Mouse (Mus musculus) thymus, adult 18-20 months (tissue): Measurements from ENCODE around the gene Hist2h2ab.
"Not testable (repeated sequence)": the region's sequence is repeated elsewhere in the genome, so short reads cannot be mapped to it uniquely, and the experiment has no call there.

Experiments used
- DNase-seq, 2 experiments: peaks; one replicate each; pipeline ENCODE4 v3.0.0; 2022; ENCODE audit warnings: mixed read lengths in 2 of 2

Gene Hist2h2ab

DNA sequence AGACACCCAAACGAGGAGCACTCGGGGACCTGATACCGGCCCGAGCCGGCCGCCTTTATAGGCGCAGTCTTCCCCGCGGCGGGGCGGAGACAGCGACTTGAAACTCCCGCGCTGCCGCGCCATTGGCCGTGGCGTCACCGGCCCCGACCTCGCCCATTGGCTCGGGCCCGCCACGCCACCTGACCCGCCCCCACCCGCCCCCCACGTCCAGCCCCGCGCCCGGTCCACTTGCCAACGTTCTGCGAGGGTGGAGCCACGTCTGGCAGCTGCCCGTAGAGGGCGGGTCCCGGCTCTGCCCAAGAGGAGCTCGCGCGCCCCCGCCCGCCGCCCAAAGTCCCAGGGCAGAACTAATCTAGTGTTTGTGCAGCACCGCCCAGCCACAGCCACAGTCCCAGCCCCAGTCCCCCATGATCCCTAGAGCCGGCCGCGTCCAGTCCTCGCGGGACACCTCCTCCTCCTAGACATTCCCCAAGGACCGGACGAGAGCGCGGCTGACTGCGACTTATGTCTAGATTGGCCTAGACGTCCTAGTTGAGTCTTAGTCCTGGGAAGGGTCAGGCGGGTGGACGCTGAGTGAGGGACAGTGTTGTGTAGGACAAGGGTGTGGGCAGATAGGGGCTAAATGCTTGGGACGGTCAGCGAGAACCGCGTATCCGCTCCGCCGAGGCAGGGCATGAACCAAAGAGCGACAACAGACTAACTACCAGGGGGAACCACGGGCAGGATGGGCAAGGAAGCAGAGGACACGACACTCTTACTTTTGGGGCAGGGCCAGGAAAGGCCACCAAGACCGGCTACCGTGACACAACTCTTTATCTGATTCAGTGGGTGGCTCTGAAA is 19.5 kb downstream of the Hist2h2ab start, which contains the start of gene Hist2h3c2:
Hist2h3c2 (minus strand) TSS at position 174 of the 840 bp plus-strand sequence.
- DNase-seq: peak; percentile 43 to 44

DNA sequence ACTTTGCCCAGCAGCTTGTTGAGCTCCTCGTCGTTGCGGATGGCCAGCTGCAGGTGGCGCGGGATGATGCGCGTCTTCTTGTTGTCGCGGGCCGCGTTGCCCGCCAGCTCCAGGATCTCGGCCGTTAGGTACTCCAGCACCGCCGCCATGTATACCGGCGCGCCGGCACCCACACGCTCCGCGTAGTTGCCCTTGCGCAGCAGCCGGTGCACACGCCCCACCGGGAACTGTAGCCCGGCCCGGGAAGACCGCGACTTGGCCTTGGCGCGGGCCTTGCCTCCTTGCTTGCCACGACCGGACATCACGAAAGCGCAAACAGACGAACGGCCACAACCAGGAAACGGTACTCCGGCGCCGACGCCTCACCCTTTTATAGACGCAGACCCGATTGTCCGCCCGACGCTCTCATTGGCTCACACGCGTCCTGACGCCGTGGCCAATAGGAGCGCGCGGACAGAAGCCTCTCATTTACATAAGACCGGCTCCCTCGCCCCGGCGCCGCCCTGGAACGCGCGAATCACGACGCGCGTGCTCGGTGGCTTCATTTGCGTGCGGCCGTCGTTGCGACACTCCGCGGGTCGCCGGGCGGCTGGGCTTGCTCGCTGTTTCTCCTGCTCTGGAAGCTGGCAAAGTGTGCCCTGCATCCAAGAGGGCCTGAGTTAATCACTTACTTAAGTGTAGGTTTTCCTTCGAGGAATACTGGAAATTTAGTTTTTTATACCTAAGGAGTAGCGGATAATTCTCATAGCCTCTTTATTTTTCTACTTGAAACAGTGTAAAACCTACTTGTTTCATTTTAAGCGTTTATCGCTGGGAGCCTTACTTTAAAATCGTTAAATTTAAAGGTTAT is 20.5 kb downstream of the Hist2h2ab start, which contains the start of gene Hist2h2aa2:
Hist2h2aa2 (minus strand) TSS at position 328 of the 850 bp plus-strand sequence.
- peak; percentile 88 to 94 for DNase-seq

DNA sequence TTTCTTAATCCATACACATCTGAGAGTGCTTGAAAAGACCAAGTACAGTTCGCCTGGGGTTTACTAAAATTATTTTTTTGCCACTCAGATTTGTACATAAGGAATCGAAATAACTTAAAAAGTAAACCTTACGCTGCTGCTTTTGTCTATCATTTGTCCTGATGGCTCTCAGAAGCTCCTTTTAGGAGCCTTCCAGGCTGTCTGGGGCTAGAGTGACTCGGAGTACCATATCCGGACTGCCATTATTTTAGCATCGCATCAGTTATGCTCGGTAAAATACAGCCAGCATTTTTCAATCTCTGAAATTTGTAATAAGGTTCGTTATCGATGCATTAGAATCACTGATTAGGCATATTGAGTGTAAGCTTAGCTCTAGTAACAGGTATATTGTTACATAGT is 21.1 kb downstream of the Hist2h2ab start:
- DNase-seq: no peak

DNA sequence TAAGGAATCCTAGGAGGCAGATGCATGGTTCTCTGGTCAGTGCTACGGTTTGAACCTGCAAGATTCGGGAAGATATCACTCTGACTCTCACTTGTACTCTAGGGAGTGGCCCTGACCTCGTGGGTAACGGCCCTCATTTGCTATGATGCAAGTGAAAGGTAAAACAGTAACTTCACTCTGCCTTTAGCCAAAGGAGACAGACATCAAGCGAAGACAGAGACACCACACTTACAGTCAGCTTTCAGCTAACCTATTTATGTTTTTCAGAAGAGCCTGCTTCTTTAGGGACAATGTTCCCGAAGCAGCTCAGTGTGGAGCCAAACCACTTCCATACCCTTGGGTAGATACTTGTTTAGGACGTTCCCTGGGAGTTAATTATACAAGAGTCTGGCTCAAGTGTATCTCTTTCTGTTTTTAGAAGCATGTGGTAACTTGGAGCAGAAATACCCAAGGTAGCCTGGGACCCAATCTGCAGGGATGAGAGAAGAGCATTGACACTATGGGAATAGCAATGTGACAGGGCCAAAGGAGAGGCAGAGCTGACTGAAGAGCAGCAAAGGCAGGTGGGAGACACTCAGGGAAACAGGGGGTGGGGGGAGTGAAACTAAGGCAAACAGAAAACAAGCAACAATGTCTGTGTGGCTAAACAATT is 24.4 kb downstream of the Hist2h2ab start:
- DNase-seq: no peak

DNA sequence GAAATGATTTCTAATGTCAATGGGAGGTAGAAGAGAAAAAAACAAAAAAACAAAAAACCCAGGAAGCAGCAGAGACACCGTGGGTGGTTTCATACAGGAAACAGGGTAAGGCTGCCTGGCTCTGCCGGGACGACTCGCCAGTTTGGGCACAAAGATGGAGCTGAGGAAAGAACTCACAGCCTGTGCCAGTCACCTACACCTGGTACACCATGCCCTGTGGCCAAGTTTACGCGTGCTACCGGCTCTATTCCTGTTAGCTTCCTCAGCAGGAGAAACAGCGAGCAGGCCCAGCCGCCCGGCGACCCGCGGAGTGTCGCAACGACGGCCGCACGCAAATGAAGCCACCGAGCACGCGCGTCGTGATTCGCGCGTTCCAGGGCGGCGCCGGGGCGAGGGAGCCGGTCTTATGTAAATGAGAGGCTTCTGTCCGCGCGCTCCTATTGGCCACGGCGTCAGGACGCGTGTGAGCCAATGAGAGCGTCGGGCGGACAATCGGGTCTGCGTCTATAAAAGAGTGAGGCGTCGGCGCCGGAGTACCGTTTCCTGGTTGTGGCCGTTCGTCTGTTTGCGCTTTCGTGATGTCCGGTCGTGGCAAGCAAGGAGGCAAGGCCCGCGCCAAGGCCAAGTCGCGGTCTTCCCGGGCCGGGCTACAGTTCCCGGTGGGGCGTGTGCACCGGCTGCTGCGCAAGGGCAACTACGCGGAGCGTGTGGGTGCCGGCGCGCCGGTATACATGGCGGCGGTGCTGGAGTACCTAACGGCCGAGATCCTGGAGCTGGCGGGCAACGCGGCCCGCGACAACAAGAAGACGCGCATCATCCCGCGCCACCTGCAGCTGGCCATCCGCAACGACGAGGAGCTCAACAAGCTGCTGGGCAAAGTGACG is 25.6 kb downstream of the Hist2h2ab start, which contains the start of gene Hist2h2aa1:
Hist2h2aa1 (plus strand) TSS at position 495 of the 884 bp plus-strand sequence.
- DNase-seq: peak; percentile 79 to 86

DNA sequence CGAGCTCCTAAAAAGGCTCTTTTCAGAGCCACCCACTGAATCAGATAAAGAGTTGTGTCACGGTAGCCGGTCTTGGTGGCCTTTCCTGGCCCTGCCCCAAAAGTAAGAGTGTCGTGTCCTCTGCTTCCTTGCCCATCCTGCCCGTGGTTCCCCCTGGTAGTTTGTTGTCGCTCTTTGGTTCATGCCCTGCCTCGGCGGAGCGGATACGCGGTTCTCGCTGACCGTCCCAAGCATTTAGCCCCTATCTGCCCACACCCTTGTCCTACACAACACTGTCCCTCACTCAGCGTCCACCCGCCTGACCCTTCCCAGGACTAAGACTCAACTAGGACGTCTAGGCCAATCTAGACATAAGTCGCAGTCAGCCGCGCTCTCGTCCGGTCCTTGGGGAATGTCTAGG is 26.4 kb downstream of the Hist2h2ab start:
- not testable (repeated sequence) for DNase-seq

DNA sequence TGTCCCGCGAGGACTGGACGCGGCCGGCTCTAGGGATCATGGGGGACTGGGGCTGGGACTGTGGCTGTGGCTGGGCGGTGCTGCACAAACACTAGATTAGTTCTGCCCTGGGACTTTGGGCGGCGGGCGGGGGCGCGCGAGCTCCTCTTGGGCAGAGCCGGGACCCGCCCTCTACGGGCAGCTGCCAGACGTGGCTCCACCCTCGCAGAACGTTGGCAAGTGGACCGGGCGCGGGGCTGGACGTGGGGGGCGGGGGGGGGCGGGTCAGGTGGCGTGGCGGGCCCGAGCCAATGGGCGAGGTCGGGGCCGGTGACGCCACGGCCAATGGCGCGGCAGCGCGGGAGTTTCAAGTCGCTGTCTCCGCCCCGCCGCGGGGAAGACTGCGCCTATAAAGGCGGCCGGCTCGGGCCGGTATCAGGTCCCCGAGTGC is 26.8 kb downstream of the Hist2h2ab start, which contains the start of gene Hist2h3c1:
Hist2h3c1 (plus strand) TSS at position 259 of the 430 bp plus-strand sequence.
- not testable (repeated sequence) for DNase-seq

DNA sequence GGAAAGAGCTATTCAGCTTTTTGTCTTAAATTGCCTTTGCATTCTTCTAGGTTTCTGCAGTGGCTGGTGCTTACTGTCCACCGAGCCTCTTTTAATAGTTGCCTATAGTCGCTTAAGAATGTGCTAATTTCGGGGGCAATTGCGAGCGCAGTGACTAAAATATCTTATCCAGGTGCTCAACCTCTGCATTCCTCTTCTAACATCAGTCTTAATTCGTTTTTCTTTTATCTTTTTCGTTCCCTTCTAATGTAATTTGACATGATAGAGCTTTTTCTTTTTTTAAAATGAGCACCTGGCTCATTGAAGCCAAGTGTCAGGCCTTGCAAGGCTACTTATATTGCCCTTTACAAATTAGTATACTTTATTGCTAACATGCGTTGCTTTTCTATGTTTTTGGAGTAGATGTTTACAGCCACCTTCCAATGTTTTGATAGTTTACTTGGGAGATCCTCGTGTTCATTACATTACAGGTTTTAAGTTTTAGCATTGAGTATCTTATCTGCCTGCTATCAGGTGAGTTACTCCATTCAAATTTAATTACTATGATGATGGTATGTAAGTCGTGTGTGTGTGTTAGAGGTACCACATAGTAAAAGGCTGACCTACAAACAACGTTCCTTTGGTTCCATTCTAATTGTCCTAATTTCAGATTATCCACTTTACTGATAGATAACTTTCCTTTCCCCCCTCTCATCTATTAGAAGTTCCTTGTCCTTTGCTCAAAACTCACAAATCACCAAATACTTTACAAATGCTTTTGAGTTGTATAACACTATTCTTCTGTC is 27.9 kb downstream of the Hist2h2ab start:
- no peak for DNase-seq

DNA sequence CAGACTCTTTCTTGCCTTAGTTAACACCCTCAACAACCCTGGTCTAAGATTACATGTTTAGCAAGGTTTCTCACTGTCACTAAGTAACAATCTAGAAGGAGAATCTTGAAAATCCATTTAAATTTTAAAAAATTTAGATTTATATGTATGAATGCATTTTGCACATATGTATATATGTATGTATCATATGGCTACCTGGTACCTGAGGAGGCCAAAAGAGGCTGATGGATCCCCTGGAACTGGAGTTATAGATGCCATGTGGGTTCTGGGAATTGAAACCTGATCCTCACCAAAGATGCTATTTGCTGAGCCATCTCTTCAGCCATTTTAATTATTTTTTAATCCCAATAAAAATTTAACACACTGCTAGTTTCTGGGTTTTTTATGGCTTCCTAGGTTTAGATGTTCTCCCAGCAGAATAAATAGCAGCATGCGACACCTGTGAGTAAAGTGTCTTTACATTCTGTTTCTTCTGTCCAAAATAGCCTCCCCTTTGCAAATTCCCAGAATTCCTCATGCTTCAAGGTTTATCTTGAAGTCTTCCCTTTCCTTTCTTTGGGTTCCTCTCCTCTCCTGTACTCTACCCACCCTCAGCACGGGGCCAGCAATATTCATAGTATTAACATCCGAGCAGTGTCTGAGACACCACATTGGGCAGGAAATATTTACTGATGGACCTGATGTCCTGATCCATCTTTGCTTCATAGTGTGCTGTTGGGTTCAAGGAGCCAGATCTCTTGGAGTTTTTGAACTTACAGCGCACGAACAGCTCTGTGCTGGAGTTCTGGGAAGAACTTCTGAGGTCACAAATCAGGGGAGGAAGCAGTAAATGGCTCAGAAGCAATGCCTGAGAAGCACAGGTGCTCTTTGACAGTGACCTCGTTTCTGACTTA is 28.7 kb downstream of the Hist2h2ab start:
- DNase-seq: no peak

DNA sequence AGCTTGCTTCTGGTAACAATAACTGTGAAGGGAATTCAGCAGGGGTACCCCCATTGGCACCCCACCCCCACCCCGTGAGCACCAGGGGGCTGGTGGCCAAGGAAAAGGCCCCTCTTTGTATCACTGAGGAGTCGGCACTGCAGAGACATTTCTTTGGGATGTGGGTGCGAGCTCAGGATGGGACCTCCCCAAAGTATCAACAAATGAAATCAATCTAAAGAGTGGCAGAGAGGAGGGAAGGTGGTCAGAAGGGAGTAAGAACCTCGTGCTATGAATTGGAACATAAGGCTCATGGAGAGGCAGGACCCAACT is 29.3 kb downstream of the Hist2h2ab start:
- DNase-seq: no peak

DNA sequence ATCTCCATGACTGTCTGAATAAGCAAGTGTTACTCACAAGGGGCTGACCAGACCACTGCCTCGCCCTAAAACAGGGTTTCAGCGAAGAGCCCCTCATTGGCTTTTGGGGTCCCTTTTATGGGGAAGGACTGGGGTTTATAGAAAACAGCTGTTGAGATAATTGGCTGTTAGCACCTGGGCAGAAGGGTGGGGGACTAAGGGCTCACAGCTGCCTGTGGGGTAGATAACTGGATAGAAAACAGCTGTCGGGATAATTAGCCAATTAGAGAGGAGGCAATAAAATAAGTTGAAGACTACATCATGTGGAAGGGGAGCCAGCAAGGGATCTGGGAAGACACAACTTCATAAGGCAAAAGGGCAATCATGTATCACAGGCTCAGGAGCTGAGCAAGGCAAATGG is 31.2 kb downstream of the Hist2h2ab start:
- no peak for DNase-seq

DNA sequence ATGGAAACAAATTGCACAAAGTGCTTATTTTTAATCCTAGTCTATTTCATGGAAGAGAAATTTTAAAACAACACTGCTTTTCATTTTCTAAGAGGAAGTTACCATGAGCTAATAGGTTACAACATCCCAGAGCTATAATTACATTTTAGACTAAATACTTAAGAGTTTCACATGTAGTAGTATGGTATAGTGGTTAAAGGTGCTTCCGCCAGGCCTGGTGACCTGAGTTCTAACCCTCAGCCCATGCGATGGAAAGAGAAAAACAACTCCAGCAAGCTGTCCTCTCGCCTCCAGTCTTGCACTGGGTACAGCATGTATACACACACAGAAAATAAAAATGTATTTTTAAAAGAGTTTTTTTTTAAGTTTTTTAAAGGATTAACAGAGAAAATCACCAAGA is 32.1 kb downstream of the Hist2h2ab start:
- no peak for DNase-seq

DNA sequence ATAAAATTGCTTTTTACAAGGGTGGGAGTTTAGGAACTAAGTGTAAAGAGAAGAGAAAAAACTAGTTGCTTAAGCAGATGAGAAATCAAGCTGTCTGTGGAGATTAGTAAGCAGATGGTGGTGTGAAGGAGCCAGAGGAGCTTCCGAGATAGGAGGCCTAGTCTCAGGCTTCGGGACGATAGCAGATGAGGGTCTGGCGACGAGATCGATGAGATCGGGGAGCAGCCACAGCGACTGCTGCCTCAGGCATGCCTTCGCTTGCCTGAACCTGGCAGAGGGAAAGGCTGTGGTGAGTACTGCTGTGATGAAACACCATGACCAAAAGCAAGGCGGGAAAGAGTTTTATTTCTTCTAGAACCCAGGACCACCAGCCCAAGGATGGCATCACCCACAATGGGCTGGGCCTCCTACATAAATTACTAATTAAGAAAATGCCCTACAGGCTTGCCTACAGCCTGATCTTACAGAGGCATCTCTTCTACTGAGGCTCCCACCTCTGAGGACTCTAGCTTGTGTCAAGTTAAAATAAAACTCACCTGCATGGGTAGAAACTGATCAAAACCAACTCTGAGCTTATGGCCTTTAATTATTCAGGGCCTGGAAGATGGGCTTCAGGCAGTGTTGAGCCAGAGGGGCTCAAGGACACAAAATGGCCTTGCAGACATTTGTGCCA is 35.2 kb downstream of the Hist2h2ab start:
- no peak for DNase-seq

DNA sequence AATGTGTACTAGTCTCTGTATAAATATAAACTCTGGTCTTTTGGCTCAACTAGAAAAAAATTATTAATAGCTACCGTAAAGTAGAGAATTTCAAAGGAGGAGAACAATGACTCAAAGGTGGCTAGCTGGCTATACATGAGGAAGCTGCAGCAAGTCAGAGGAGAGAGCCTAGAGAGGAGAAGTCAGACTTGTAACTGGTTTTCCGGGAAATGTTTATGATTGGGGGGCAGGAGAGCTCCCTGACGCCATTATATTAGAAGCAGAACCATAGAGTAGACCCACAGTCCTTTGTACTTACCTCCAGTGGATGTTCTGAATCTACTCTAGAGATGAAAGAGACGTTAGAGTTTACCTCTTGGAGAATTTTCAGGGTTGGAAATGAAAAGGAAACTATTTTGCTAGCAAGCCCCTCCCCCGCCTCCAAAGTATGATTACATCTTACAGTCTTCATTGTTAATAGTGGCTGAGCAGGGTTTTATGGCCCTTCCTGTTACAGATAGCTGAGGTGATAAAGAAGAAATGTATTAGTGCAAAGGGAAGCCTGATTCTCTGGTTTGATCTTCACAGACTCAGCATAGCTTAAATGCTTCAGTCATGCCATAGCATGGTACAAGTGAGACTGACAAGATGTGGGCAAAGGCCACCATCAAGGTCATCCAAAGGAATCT is 36.4 kb downstream of the Hist2h2ab start:
- DNase-seq: no peak

DNA sequence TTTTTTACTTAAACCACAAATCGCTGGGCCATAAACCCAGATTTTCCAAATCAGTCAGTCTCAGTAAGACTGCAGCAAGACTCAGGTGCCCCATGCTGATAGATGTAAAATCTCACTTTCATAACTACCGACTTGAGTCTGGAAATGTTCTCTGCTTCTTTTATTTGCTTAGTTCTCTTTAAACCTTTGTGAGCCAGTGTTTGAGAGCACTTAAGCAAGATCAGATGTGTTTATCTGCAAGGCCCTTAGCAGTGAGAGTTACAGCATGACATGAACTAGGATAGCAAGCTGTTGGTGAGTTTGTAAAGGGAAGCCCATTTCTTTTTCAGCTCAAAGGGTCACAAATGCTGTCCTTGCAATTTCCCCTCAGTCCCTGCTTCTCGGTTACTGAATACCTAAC is 37.5 kb downstream of the Hist2h2ab start:
- DNase-seq: no peak

DNA sequence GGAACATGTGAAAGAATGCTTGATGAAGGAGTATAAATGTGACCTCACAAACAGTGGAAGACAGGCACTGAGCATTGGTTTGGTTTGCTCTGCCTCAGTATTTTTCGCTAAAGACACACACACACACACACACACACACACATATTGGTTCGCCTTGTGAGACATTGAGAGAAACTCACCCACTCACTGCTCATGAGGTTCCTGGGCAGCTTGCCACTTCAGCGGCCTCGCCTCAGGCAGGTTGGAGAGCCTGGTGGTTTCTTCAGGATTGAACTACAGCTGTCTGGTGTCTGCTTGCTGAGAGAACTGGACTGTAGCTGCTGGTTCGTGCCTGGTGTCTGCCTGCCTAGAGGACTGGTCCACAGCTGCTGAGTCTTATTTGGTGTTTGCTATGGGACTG is 40.6 kb downstream of the Hist2h2ab start:
- DNase-seq: no peak

DNA sequence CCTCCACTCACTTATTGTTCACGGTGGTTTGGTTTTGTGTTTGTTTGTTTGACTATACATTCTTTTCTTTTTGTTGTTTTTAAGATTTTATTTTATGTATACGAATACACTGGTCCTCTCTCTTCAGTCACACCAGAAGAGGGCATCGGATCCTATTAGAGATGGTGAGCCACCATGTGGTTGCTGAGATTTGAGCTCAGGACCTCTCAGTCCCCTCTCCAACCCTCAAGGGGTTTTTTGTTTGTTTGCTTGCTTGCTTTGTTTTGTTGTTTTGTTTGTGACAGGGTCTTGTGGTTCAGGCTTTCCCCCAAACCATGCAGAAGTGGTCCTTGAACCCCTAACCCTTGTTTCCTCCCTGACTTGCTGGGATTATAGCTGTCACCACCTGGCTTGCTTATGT is 42.0 kb downstream of the Hist2h2ab start:
- DNase-seq: no peak

DNA sequence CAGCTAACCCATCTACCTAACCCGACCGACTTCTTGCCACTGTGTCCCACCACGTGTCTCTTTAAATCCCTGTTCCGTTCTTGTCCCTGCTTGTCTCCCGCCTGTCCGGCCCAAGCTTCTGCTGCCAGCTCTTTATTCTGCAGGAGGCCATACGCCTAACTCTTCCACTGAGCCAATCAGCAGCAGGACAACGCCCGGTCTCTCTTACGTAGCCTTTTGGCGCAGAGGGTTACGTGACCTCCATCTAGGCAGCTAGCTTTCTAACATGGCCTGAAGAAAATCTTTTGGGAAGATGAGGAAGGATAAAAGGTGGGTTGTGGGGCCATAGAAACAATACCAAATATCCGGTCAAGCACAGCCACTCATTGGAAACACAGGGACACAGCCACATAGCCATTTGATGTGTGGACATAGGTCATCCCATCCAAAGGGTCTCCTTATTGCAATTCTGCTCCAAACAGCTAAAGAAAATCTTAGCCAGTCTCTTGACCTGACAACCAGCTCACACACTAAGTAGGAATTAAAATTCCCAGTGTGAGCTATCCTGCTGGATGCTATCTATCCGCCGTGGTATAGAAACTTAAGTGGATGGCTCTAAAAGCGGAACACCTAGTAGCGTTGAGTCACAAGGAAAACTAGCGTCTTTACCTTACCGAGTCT is 42.7 kb downstream of the Hist2h2ab start:
- peak; percentile 46 to 66 for DNase-seq
